Mouse (Mus musculus): ENCODE data around the gene Zfp93.

Zfp93 gene

GRCm38 (mm10) chr7:24300771-24301282, 30.6 kb downstream of the Zfp93 start, which contains the start of gene Zfp61:
Zfp61 (minus strand) TSS chr7:24301232.
- CTCF ChIA-PET, result interaction anchor here in 3 of 4 experiments (0.8 to 1.5 kb wide), 3 partner anchors 13 to 35 kb away, joined by 3 to 4 read pairs (median 3); no protein-coding TSS in a partner anchor
- POLR2A ChIA-PET, result interaction anchor here in 1 of 4 experiments (0.5 to 1.5 kb wide), 4 partner anchors 16 to 183 kb away, joined by 3 to 5 read pairs (median 4); partner anchors contain the start of gene Zfp94

- ChIA-PET CTCF (interaction anchor here (0.6 to 1.4 kb wide), 4 partner anchors 13 to 25 kb away, joined by 4 to 7 read pairs (median 4); no protein-coding TSS in a partner anchor), POLR2A (interaction anchor here in 3 of 4 experiments (0.7 to 1.7 kb wide), 10 partner anchors 9 to 237 kb away, joined by 3 to 7 read pairs (median 3); partner anchors contain the start of genes Smg9 (in 2 of the 3), Zfp108 (in 1 of the 3), Zfp235 (in 1 of the 3) and Zfp428 (in 1 of the 3))
Measured at GRCm38 (mm10) chr7:24315726-24316566, 45.7 kb downstream of the Zfp93 start.

- ChIA-PET POLR2A (interaction anchor here in 3 of 4 experiments (0.6 to 1.7 kb wide), 11 partner anchors 8 to 236 kb away, joined by 3 to 7 read pairs (median 3); partner anchors contain the start of genes Smg9 (in 2 of the 3), Zfp108 (in 1 of the 3), Zfp235 (in 1 of the 3) and Zfp428 (in 1 of the 3)), CTCF (interaction anchor here in 2 of 4 experiments (1.0 to 1.4 kb wide), 2 partner anchors 19 to 20 kb away, joined by 4 read pairs; no protein-coding TSS in a partner anchor)
Measured at GRCm38 (mm10) chr7:24316567-24317092, 46.4 kb downstream of the Zfp93 start, which contains the start of gene Zfp94. Zfp94 (minus strand) TSS chr7:24316666.

- ChIA-PET CTCF (no interaction called here), POLR2A (no interaction called here)
Measured at GRCm38 (mm10) chr7:24318942-24319341, 48.7 kb downstream of the Zfp93 start.

- ChIA-PET CTCF (interaction anchor here in 1 of 4 experiments (0.6 kb wide), 1 partner anchor 44 kb away, joined by 3 read pairs; no protein-coding TSS in a partner anchor), POLR2A (interaction anchor here in 1 of 4 experiments (1.0 kb wide), 1 partner anchor 12 kb away, joined by 4 read pairs; no protein-coding TSS in a partner anchor)
Measured at GRCm38 (mm10) chr7:24322593-24322992, 52.4 kb downstream of the Zfp93 start.

- POLR2A ChIA-PET, result interaction anchor here in 2 of 4 experiments (0.6 to 1.3 kb wide), 4 partner anchors 9 to 126 kb away, joined by 3 read pairs; partner anchors contain the start of gene Zfp94 (in 1 of the 2)
- CTCF ChIA-PET, result interaction anchor here in 2 of 4 experiments (0.7 to 3.7 kb wide), 5 partner anchors 11 to 132 kb away, joined by 3 to 16 read pairs (median 4); no protein-coding TSS in a partner anchor
Measured at GRCm38 (mm10) chr7:24325197-24325596, 55.0 kb downstream of the Zfp93 start.

- POLR2A ChIA-PET, result interaction anchor here in 2 of 4 experiments (1.0 to 1.3 kb wide), 3 partner anchors 9 to 47 kb away, joined by 3 read pairs; partner anchors contain the start of gene Zfp94 (in 1 of the 2)
- CTCF ChIA-PET, result interaction anchor here in 2 of 4 experiments (0.7 to 3.7 kb wide), 5 partner anchors 10 to 132 kb away, joined by 3 to 16 read pairs (median 4); no protein-coding TSS in a partner anchor
Measured at GRCm38 (mm10) chr7:24325675-24326128, 55.5 kb downstream of the Zfp93 start.

- ChIA-PET CTCF (interaction anchor here in 3 of 4 experiments (0.7 to 3.7 kb wide), 3 partner anchors 9 to 10 kb away, joined by 3 to 16 read pairs (median 6); no protein-coding TSS in a partner anchor), POLR2A (interaction anchor here in 2 of 4 experiments (0.7 to 1.2 kb wide), 2 partner anchors 9 to 63 kb away, joined by 3 to 6 read pairs; no protein-coding TSS in a partner anchor)
Measured at GRCm38 (mm10) chr7:24326273-24327135, 56.3 kb downstream of the Zfp93 start.
